Mouse (Mus musculus) right cerebral cortex, postnatal 25 days (tissue): ENCODE results near the gene Tbx19.

ENCODE experiments used
- DNase-seq: peaks from one replicate; pipeline ENCODE4 v3.0.0; 2022

The Tbx19 gene

DNA sequence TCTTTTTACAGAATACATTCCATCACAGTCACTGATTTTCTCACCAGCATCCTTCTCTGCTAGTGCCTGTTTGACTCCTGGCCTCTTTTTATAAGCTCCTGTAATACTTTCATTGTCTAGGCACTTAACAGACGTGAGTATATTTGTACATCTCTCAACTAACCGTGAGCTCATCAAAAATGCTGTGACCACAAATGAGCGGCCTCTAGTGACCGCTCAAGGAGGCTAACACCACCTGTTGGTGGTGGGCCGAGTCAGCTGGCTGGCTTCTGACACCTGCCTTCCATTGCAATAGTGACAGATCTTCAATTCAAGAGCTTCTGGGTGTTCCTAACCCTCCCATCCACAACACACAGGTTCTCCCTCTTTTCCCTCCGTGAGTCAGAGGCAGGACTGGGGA lies 22.8 kb upstream of the Tbx19 start:
- DNase-seq, result no peak

DNA sequence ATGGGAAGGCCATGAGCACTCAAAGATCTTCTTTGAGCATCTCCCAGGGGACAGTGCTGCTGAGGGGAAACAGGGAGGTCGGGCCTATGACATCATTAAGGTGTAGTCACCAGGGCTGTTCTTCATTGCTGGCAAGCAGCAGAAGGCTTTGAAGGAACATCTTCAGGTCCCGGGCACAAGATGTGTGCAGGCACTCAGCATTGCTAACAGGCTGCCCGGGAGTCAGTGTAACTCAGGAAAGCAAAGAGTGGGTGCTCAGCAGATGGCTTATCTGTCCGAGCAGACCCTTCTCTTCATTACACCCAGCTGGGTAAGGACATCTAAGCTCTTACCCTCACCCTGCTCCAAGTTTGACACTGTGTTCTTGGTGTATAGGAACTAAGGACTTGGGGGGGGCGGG lies 18.7 kb upstream of the Tbx19 start:
- DNase-seq, result no peak

DNA sequence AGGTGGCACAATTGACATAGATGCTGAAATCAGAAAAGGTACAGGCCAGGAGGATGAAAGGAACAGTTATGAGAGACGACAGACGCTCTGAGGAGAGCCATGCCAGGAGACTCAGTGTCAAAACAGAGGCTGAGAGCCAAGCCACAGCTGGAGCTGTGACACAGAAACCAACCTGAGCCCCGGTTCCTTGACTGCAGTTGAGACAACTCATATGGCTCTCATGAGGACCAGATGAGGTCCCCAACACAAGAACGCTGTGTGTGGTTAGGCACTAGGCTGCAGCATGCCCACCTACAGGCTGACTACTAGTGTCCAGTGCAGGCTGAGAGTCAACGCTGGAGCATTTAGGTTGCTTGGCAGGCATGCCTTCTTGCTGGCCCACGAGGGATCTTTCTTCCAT lies 17.5 kb upstream of the Tbx19 start:
- DNase-seq, result no peak

DNA sequence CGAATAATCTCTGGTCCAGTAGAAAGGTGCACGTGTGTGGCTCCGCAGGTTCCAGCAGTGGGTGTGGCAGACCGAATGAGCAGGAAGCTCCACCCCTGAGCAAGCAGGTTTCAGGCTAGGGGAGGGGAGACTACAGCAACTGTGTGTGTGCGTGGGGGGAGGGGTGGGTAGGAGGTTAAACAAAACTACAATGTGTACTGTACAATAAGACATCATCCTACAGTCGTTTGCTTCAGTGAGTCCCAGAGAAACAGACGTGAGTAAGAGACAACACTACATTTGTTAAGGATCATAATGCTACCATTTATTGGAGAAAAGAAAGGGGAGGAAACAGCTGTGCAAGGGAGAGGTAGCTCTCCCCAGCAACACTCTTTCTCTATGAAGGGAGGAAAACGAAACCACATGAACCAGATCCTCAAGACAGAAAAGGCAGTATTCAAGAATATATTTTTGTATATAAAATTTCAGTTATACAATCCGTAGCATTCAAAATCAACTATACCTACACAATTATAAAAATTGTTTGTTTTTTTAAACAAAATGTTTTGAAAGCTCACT lies 13.6 kb upstream of the Tbx19 start:
- DNase-seq, result no peak

DNA sequence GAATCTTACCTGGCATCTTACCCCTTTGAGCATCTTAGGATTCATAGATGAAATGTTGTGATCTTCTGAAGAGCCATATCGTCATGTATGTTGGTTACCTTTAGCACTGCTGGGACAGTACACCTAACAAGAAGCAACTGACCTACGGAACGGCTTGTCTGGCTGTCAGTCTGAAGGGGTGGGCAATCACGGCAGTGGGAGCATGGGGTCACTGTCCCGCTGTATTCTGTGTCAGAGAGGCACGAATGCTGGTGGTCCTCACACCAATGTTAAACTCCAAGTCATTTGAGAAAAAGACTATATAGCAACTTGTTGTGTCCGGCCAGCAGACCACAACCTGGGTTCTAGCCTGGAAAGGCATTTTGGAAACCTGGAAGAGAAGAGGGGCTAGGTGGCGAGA lies 10.7 kb upstream of the Tbx19 start:
- DNase-seq, result no peak

DNA sequence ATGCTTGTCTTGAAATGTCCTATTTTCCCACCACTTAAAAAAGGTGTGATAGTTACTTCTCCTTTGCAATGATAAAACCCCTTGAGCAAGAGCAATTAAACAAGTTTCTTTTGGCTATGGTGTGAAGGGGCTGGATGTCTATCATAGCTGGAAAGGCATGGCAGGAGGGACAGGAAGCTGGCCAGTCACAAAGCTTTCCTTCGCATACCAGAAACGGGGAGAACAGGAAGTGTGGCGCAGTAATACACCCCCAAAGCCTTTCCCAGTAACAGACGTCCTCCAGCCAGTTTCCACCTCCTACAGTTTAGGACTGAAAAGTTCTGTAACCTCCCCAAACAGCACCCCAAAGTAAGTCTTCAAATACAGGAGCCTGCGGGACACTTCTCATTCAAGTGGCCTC lies 9.6 kb upstream of the Tbx19 start:
- no peak for DNase-seq

DNA sequence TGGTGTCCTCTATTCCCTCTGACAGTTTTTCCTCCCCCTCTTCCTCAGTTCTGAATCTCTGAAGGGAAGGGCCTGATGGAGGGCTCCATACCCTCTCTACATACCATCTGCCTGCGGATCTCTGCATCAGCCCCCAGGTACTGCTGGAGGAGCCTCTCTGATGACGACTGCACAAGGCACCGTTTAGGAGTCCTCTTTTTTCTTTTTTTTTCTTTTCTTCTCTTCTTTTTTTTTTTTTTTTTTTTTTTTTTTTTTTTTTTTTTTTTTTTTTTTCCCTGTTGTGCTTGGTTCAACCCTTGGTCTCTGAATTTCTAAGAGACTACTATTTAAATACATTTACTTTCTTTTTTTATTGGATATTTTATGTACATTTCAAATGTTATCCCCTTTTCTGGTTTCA lies 8.9 kb upstream of the Tbx19 start:
- DNase-seq, result no peak

DNA sequence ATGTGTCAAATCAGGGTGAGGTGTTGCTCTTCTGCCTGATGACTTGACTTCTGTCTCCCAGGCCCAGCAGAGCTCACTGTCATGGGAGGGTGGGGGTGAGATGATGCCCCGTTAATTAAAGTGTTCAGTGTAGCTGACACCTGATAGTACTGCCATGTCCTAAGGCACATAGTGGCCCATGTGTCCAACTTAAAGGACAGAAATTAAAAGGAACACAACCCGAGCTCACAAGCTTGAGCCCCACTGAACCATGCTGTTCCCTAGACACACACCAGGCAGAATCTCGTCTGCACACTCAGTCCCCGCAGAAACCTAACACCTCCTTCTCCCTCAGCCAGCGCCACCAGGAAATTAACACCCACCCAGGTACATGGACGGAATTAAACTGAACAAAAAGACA lies 4.3 kb upstream of the Tbx19 start:
- no peak for DNase-seq

DNA sequence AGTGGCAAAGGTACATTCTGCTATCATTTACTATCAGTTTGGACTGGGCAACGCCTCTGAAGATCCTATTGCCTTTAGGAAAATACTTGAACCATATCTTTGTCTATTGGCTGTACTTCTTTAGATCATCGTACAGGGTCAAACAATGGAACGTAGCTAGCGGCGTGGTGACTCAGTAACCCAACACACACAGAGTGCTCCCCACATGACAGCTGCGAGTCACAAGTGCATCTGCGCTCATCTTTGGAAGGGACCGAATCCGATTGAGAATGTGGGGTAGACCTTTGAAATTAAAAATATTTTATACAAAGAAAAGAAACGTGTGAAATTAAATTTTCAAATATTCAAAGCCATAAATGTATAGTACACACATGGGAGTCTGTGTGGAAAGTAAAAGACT lies 1.7 kb downstream of the Tbx19 start:
- no peak for DNase-seq

DNA sequence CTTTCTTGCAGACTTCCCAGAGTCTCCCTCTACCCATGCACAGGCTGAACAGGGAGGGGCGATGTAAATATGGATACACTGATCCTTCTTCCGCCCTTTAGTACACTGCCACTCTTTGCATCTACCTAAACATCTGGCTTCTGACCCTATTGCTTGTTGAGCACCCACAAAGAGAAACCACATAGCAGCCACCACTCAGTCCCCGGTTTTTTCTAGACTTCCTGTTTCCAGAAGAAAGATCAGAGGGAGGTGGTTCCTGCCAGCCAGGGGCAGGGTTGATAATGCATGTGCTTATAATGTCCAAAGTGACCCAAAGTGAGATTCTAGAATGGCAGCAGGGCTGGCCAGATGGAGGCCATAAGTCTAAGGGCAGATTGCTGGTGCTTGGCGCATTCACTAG lies 6.4 kb downstream of the Tbx19 start:
- no peak for DNase-seq

DNA sequence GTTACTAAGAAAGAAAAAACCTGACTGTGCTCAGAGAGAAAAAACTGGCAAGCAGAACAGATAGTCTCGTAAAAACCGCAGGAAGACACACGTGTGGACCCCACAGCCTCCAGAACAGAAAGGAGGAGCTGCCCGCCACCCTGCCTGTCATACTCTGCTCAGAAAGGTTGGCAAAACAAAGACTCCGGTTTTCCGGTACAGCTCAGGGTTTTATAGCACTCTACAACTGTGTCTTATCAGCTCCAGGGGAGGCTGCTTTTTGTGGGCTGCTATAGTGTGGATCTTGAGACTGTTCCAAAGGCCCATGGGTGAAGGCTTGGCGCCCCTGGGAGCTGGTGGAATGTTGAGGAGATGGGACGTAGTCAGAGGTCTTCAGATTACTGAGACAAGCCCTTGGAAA lies 9.4 kb downstream of the Tbx19 start:
- DNase-seq, result no peak

DNA sequence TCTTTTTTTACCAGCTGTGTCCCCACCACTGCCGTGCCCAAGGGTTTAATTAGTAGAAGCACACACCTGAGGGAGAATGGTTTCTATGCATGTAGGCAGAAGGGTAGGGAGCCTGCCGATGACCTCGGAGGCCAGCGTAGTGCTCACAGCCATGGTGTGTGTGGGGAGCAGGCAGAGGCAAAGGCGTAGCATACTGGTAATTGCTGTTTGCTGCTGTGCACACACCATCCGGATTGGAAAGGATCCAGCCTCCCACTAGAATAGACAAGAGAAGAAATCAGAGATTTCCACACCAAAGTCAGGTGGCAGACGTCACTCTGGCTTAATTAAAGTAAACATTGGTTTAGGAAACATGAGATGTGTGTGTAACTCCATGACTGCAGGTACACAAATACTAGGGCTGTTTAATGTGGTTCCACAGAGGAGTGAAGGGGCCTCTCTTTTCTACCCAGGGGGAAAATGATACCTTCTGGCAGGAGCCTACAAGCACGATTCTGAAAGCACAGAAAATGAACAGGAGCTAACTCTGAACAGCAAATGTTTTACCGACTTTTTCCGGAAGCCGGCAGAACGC lies 18.1 kb downstream of the Tbx19 start:
- DNase-seq, result no peak

DNA sequence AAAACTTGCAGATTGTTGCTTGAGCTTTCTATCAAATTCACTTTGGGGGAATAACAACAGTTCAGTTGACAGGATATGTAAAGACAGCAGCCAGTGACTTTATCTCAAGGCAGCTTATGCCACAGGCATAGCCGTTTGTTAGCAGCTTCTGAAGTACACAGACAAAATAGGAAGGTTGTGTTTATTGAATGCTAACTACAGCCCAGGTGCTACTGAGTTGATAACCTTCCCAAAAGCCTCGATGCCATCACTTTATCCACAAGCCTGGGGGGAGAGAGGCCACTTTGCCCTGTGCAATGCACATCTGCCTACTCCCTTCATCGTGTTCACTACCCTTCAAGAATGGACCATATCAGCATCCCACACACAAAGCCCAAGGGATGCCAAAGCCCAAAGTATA lies 20.3 kb downstream of the Tbx19 start:
- no peak for DNase-seq

DNA sequence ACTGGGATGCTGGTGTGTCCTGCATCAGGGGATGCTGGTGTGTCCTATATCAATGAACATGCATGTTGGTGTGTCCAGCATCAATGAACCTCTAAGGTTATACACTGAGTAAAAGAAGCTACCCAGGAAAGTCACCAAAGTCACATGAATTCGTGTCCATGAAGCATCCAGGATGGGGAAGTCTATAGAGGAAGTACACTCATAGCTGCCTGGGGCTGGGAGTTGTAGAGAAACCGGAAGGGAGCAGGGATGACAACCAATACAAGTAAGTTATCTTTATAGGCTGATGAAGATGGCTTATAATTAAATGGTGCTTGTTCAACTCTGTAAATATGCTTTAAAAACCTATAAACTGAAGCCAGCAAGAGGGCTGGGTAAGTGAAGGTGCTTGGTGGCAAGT lies 26.7 kb downstream of the Tbx19 start:
- no peak for DNase-seq

DNA sequence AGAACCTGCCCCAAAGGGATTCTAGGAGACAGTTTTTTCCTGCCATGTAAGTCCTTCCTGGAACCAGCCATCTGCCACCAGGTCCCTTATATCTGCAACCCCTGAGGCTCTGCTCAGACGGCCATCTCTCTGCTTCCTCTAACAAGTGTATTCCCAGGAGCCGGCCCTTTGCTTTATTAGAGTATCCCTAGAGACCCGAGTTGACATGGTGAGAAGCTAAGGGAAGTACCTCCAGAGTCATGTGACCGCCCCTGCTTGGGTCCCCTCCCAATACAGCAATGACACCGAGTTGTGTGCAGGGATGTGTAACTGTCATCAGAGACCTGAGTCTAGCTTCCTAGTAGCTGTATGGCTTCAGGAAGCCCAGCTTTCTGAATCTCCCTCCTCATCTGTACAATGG lies 27.3 kb downstream of the Tbx19 start:
- no peak for DNase-seq

DNA sequence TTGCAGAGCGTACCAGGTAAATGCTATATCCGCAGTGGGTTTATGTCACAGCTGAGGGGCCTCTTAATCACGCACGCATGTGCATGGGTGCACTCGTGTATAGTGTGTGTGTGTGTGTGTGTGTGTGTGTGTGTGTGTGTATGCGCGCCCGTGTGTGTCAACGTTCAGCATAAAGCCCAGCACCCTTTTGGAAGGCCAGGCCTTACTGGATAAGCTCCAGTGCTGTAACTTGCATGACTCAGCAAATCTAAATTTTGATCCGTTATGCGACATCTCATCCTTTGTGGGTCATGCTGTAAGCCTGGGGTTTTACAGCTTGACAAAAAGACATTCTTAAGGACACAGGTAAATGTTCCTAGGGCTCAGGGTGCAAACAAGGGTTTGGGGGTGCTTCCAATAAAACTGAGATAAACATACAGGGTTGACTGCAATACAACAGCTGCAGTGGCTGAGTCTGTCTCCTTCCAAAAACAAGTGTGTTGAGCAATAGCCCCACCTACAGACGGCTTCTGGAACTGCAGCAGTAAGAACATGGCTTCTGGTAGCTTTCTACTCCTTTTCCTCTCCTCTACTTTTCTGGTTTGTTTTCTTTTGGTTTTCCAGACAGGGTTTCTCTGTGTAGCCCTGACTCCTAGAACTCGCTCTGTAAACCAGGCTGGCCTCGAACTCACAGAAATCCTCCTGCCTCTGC lies 28.2 kb downstream of the Tbx19 start:
- DNase-seq, result peak; percentile 69

DNA sequence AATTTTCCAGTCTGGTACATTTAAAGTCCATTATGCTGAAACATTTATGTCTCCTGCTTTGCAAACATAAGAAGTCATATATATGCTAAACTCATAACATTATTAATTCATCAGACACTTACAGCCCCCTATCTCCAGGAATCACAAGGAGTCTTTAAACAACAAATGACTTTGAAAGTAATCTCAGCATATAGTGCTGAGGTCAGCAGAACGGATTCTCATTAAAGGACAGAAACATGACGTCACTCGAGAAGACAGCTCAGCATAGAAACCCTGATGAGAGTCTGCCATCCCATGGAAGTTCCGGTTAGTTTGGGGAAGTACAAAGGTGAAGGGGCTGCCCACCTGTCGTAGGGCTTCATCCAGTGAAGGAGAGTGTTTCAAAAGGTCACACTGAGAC lies 31.0 kb downstream of the Tbx19 start:
- DNase-seq, result no peak

DNA sequence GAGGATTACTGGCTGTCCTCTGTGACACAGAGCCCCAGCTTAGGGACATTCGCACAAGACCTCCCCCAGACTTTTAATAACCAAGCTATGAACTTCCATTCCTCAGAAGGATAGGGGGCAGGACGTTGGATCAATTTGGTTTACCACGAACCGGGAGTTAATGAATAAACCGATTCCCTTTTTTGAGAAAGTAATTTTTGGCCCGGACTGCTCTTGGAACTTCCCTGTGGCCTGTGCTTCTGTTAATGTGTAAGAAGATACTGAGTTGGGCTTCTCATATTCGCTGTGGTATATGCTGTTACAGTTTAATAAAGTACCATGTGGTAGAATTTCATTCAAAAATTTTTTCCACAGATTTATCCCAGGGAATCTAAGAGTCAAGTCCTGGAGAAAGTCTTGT lies 39.5 kb downstream of the Tbx19 start:
- no peak for DNase-seq

DNA sequence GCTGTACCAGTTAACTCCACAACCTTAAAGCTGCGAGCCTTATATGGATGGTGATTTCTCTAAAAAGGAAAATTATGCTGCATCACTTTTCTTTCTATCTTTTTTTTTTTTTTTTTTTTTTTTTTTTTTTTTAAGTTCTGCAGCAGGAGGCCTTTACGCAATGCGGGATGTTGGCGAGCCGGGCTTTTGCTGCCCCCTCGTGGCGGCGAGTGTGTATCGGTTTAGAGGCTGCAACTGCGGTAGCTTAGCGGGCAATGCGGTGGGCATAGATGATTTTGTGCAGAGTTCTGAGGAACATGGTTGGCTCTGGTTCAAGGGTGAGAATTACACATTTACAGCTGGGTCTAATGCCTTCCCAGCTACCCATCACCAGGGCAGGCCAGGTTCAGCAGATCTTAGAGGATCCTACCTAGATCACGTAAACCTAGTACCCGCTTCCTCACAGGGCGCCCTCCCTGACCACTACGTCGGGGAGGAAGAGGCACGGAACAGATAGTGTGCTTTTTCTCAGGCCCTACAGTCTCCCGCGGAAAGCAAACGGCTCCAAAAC lies 40.1 kb downstream of the Tbx19 start:
- peak; percentile 84 for DNase-seq

DNA sequence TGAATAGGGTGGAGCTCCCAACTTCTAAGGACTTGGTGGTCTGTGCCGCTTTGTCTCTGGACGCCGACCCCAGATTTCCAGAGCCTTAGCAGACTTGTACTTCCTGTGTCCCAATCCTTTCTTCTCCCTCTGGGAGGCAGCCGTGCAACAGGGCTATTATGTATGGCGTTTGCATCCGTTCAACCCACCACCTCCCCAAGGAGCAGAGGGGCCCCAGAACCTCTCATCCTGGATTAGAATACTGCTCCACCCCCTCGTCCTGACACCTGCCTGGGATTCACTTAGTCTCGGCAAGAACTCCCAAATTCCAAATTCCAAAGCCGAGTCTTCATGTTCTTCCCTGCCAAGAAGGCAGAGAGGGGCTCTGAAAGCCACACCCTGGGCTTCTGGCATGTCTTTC lies 40.8 kb downstream of the Tbx19 start:
- no peak for DNase-seq

DNA sequence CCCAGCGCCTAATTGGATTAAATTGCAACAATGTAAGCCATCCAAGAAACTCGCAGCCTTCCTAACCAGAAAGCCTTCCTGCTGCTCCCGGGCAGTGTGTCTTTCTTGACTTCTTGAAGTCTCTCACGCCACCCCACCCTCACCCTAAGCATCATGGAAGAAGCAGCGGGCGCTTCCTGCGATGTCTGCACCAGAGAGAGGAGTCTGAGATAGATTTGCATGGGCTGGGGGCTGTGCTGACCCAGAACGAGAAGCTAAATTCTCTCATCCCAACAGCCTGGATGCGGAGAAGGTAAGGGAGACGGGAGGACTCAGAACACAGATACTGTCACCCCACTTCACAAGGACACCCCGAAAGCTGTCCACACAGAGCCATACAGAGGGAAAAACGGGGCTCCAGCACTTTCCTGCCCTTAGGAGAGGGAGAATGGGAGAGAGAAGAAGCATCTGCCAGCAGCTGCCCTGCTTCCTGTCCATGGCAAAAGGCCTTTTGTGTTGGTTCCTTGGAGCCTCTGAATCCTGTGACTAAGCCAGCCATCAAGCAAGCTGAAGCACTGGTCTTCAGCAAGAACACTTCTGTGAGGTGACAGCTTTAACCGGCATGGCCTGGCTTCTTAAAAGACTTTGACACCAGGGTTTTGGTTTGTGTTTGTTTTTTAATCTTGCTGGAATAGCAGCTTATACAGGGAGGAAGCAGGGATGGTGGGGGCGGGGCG lies 41.4 kb downstream of the Tbx19 start:
- DNase-seq, result no peak

DNA sequence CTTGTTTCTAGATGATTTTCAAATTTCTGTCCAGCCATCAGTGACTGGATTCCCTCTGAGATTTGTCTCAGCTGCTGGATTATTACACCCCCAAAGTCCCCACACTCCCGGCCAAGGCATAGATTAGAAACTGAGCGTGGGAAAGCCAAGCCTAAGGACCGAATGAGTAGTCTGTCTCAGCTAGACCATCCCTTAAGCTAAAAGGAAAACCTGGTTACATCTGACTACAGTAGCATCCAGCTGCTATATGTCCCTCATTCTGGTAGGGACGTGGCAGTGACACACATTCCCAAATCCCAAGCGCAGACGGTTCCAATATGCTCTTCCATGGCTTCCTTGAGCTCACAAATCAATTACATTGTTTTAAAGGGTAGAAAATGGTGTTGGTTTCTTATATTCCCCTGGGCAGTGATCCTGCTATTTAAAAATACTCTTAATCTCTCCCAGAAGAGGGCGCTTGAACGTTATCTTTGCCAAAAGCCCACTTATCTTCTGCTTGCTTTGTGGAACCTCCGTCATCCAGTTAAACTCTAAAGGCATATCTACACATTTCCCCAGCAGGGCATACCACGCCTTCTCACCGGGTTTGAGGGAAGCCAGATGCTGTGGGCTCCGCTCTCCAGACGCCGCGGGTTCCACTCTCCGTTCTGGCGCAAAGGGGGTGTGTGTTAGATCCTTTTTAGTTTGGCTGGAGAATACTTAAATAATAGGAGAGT lies 46.0 kb downstream of the Tbx19 start:
- DNase-seq, result no peak

DNA sequence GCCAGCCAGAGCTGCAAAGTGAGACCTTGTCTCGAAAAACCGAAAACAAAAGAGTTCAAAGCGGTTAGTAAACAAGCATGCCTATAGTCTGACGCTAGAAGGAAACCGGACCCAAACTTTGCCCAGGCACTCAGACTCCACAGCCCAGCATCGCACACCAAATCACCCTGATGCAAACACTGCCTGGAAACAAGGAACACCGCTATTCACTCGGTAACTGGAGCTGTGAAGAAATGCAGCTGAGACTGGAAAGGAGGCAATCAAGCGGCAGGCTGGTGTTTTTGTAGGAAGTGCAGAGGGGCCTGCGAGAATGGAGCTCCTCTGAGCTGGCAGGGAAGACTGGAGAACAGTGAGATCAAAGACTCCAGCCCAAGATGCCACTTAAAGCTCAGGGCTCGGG lies 46.9 kb downstream of the Tbx19 start:
- no peak for DNase-seq
